Mouse (Mus musculus): ENCODE measurements around the gene Gm5346. TPM values are rescaled to one million over a fixed set of nuclear protein-coding genes. Genes with fewer than 3 reads are reported as not detected.
"Not testable (repeated sequence)": the region's sequence is repeated elsewhere in the genome, so short reads cannot be mapped to it uniquely, and the experiment has no call there.

Gene Gm5346
- total RNA-seq (2021) = not detected

GRCm38 (mm10) chr8:43627176-43627575 is at the start of gene Gm5346:
Gene Gm5346, minus strand, starts transcription at chr8:43627276.
- intact Hi-C loops (cut with DNase I) = no loop called here
- no peak for DNase-seq

- intact Hi-C loops (cut with DNase I) = no loop called here
- DNase-seq = no peak
Observed at GRCm38 (mm10) chr8:43616046-43616445, 11.0 kb downstream of the Gm5346 start.

- intact Hi-C loops (cut with DNase I); DNase-seq: not testable (repeated sequence)
Observed at GRCm38 (mm10) chr8:43603657-43604056, 23.4 kb downstream of the Gm5346 start.

GRCm38 (mm10) chr8:43603166-43603565 is 23.9 kb downstream of the Gm5346 start:
- intact Hi-C loops (cut with DNase I); DNase-seq: not testable (repeated sequence)

GRCm38 (mm10) chr8:43576607-43577006 is 50.5 kb downstream of the Gm5346 start, which contains the start of gene Adam26a:
Gene Adam26a, minus strand, starts transcription at chr8:43576707.
- DNase-seq; intact Hi-C loops (cut with DNase I): not testable (repeated sequence)

Other genes with a start within 250 kb of the Gm5346 start
- gene Adam26b, start 99.2 kb downstream of the Gm5346 start, total RNA-seq (2021) = not detected
- gene Adam26a, start 50.6 kb downstream of the Gm5346 start, total RNA-seq (2021) = not detected
- gene Adam34, start 82.8 kb upstream of the Gm5346 start, total RNA-seq (2021) = not detected